Mouse (Mus musculus): Measurements from ENCODE around the gene Nckap5.

- TF ChIP-seq UBTF (IDR thresholded peaks at IDR 0.05; ENCODE audit: low read depth, low read length): no peak
- TF ChIP-seq CTCF (conservative IDR thresholded peaks at IDR 0.05 in 1 of 2, IDR thresholded peaks at IDR 0.05 in 1 of 2; ENCODE audit: low read depth in 2 of 2, low read length in 2 of 2): no peak
- no peak for TF ChIP-seq TCF12 (IDR thresholded peaks at IDR 0.05; ENCODE audit: low read depth, low read length)
- TF ChIP-seq MYC (IDR thresholded peaks at IDR 0.05; ENCODE audit: low read depth, low read length): no peak
- TF ChIP-seq EP300 (IDR thresholded peaks at IDR 0.05; ENCODE audit: low read length): no peak
- TF ChIP-seq MAZ (IDR thresholded peaks at IDR 0.05; ENCODE audit: low read depth, low read length): no peak
- TF ChIP-seq JUN (IDR thresholded peaks at IDR 0.05; ENCODE audit: insufficient read depth, low read depth, low read length): no peak
- TF ChIP-seq MAX (IDR thresholded peaks at IDR 0.05; ENCODE audit: low read length): no peak
- TF ChIP-seq ZC3H11A (IDR thresholded peaks at IDR 0.05; ENCODE audit: low read depth, low read length): no peak
- TF ChIP-seq HCFC1 (IDR thresholded peaks at IDR 0.05; ENCODE audit: low read depth, low read length): no peak
- TF ChIP-seq POLR2A (IDR thresholded peaks at IDR 0.05; ENCODE audit: low read depth, low read length): no peak
These were observed 565.7 kb downstream of the Nckap5 start for GRCm38 (mm10) chr1:126264931-126265330.
